Mouse (Mus musculus) 3T3-L1 (cell line): ENCODE results near the gene Rad51b.

Source experiments
- DNase-seq: peaks from one replicate; pipeline ENCODE4 v3.0.0-alpha.2; 2015; ENCODE audit warnings: low read depth, low spot score

Gene Rad51b

GRCm38 (mm10) chr12:79726116-79726515 is 429.0 kb downstream of the Rad51b start:
- peak; percentile 94 for DNase-seq

GRCm38 (mm10) chr12:79726959-79727358 is 429.9 kb downstream of the Rad51b start:
- DNase-seq = no peak

GRCm38 (mm10) chr12:79729926-79730506 is 432.9 kb downstream of the Rad51b start:
- DNase-seq = no peak

- DNase-seq = no peak
Observed at GRCm38 (mm10) chr12:79731905-79732304, 434.8 kb downstream of the Rad51b start.

- DNase-seq = no peak
Observed at GRCm38 (mm10) chr12:79732355-79733115, 435.5 kb downstream of the Rad51b start.

- peak; percentile 58 for DNase-seq
Observed at GRCm38 (mm10) chr12:79735341-79735785, 438.3 kb downstream of the Rad51b start.

- no peak for DNase-seq
Observed at GRCm38 (mm10) chr12:79735882-79736281, 438.8 kb downstream of the Rad51b start.

- DNase-seq = no peak
Observed at GRCm38 (mm10) chr12:79738700-79739099, 441.6 kb downstream of the Rad51b start.

GRCm38 (mm10) chr12:79739918-79740639 is 443.0 kb downstream of the Rad51b start:
- no peak for DNase-seq

- no peak for DNase-seq
Observed at GRCm38 (mm10) chr12:79742211-79742610, 445.1 kb downstream of the Rad51b start.

GRCm38 (mm10) chr12:79744131-79744530 is 447.0 kb downstream of the Rad51b start:
- peak; percentile 47 for DNase-seq

- no peak for DNase-seq
Observed at GRCm38 (mm10) chr12:79745225-79745624, 448.1 kb downstream of the Rad51b start.

- DNase-seq = no peak
Observed at GRCm38 (mm10) chr12:79745845-79746510, 448.9 kb downstream of the Rad51b start.

GRCm38 (mm10) chr12:79747541-79747940 is 450.5 kb downstream of the Rad51b start:
- peak; percentile 25 for DNase-seq

- no peak for DNase-seq
Observed at GRCm38 (mm10) chr12:79748862-79749261, 451.8 kb downstream of the Rad51b start.

- DNase-seq = peak; percentile 28
Observed at GRCm38 (mm10) chr12:79750253-79751125, 453.4 kb downstream of the Rad51b start.

GRCm38 (mm10) chr12:79751781-79752180 is 454.7 kb downstream of the Rad51b start:
- DNase-seq = no peak

GRCm38 (mm10) chr12:79752189-79752588 is 455.1 kb downstream of the Rad51b start:
- DNase-seq = no peak

GRCm38 (mm10) chr12:79755617-79756016 is 458.5 kb downstream of the Rad51b start:
- DNase-seq = no peak

GRCm38 (mm10) chr12:79756352-79756751 is 459.3 kb downstream of the Rad51b start:
- DNase-seq = no peak

- DNase-seq = no peak
Observed at GRCm38 (mm10) chr12:79757775-79758174, 460.7 kb downstream of the Rad51b start.
